Mouse (Mus musculus) C2C12 (cell line): ENCODE measurements around the gene Best3.

Experiments
- CTCF ChIP-seq: IDR thresholded peaks from one replicate; pipeline ENCODE4 v1.5.1; 2011; ENCODE audit not compliant: control insufficient read depth, insufficient read depth, insufficient read length
- MAX ChIP-seq: IDR thresholded peaks from one replicate; pipeline ENCODE4 v1.6.1; 2011; ENCODE audit warnings: mild to moderate bottlenecking, control low read depth
- MYOG ChIP-seq: IDR thresholded peaks from one replicate; pipeline ENCODE4 v1.6.1; 2011; ENCODE audit not compliant: control insufficient read depth, insufficient read length; ENCODE audit errors: extremely low read depth
- USF1 ChIP-seq: IDR thresholded peaks from one replicate; pipeline ENCODE4 v1.6.1; 2011; ENCODE audit warnings: low read depth, mild to moderate bottlenecking, control low read depth, moderate library complexity

GRCm38 (mm10) chr10:116980888-116981287 lies 5.2 kb upstream of the Best3 start:
- TF ChIP-seq CTCF (no peak), MAX (no peak), USF1 (no peak), MYOG (no peak)
